ENCODE assay signal across 12 mouse cellular contexts in genomic region chr6:99004255-99004997, GRCm38 (mm10).
"Had no signal": no experiment of that assay in that cellular context is flagged by ENCODE, and none has a peak within 500 bp of the region (broad histone marks: within the 10 kb centered on the region; RNA-seq: fewer than 3 reads in every experiment).

No protein-coding gene starts in this region.

- H3K9me3 ChIP-seq: limb, embryonic 10.5 days had no signal

- H3K9ac ChIP-seq: lung, embryonic 14.5 days; neural tube, embryonic 13.5 days had no signal

- H3K4me2 ChIP-seq: liver, embryonic 11.5 days; lung, embryonic 14.5 days; neural tube, embryonic 13.5 days had no signal

- H3K27ac ChIP-seq: left cerebral cortex, adult 2 months; limb, embryonic 10.5 days; midbrain, embryonic 10.5 days; neural tube, embryonic 13.5 days had no signal

- H3K4me3 ChIP-seq: left cerebral cortex, adult 2 months; limb, embryonic 10.5 days; midbrain, embryonic 10.5 days; neural tube, embryonic 13.5 days had no signal

- DNase-seq: kidney, adult 8-10 months; kidney, postnatal 25 days; lung, embryonic 14.5 days; lung, postnatal 10 days; lung, postnatal 4 days; right cerebral cortex, postnatal 25 days; thymus, postnatal 36 days had no signal
